Mouse (Mus musculus) C2C12 (cell line): ENCODE results near the gene Nipal1.

Experiments used
- CEBPB ChIP-seq: IDR thresholded peaks from one replicate; pipeline ENCODE4 v1.6.1; 2011; ENCODE audit warnings: low read depth, mild to moderate bottlenecking, control low read depth, moderate library complexity
- CTCF ChIP-seq: IDR thresholded peaks from one replicate; pipeline ENCODE4 v1.5.1; 2011; ENCODE audit not compliant: control insufficient read depth, insufficient read depth, insufficient read length
- FOSL1 ChIP-seq: IDR thresholded peaks from one replicate; pipeline ENCODE4 v1.8.0; 2011; ENCODE audit warnings: mild to moderate bottlenecking, low read length; ENCODE audit not compliant: poor library complexity, insufficient read depth, severe bottlenecking
- MAX ChIP-seq: IDR thresholded peaks from one replicate; pipeline ENCODE4 v1.6.1; 2011; ENCODE audit warnings: mild to moderate bottlenecking, control low read depth
- MYOD1 ChIP-seq: IDR thresholded peaks from one replicate; pipeline ENCODE4 v1.6.1; 2011; ENCODE audit warnings: low read depth; ENCODE audit not compliant: control insufficient read depth, insufficient read length
- MYOG ChIP-seq: IDR thresholded peaks from one replicate; pipeline ENCODE4 v1.6.1; 2011; ENCODE audit not compliant: control insufficient read depth, insufficient read length; ENCODE audit errors: extremely low read depth
- USF1 ChIP-seq: IDR thresholded peaks from one replicate; pipeline ENCODE4 v1.6.1; 2011; ENCODE audit warnings: low read depth, mild to moderate bottlenecking, control low read depth, moderate library complexity

DNA sequence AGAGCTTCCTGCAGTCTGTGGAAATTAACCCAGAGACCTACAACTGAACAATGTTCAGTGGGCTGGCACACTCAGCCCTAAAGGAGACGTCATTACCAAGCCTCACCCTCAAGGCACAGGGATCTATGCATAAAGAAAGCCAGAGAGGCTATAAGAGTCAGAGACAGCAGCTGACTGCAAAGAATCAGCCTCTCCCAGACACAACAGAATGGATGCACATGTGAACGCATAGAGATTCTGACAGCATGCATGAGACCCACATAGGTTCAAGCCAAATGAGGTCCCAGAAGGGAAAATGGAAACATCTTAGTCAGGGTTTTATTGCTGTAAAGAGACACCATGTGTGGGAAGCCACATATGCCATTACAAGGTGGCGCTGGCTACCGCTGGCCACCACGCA lies 42.9 kb downstream of the Nipal1 start:
- TF ChIP-seq CTCF (no peak), MAX (no peak), USF1 (no peak), FOSL1 (no peak), CEBPB (no peak), MYOG (no peak), MYOD1 (no peak)
